Mouse (Mus musculus): ENCODE results near the gene Necab2.

Necab2 gene

DNA sequence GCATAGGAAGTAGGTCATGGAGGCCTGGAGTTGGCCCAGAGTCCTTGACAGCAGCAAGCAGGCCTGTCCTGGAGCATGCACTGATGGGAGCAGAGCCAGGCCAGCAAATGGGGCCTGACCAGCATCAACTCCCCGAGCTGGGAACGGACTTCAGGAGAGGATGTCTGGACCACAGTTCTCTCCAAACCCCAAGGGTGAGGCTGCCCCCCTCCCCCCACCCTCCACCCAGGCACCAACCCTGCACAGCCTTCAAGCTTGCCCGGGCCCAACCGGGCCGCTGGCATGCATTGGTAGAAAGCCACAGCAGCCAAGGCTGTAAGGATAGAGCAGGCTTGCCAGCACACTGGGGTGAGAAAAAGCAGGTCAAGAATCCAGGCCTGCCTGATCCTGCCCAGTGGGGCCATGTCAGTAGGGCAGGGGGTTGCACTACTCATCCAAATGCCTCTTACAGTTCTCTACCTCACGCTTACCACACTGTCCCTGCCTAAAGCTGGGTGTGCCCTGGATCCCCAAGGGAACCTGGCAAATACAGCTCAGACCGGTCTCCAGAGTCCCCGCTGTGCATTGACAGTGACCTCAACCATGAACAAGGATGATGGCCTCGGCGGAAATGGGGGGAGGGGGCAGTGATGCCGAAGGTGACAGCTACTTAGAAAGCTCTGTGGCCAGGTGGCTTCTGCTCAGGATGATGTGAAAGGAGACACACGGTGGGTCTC lies 18.7 kb upstream of the Necab2 start:
- DNase-seq (ENCODE audit: extremely low spot score, low spot score) = no peak

DNA sequence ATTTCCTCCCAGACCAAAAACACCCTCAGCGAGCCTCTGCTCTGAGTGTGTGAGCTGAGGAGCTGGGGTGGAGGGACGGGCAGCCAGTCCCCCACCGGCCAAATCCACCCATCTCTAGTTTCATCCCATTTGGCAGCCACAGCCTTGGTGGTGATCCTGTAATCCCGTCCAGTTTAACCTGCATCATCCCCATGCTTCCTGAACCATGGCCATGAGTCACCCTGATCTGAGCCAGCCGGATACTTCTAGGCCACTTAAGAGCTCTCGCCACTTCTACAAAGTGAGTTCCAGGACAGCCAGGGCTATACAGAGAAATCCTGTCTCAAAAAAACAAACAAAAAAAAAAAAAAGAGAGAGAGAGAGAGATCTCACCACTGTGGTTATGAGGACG lies 18.2 kb upstream of the Necab2 start:
- no peak for DNase-seq (ENCODE audit: extremely low spot score, low spot score)

DNA sequence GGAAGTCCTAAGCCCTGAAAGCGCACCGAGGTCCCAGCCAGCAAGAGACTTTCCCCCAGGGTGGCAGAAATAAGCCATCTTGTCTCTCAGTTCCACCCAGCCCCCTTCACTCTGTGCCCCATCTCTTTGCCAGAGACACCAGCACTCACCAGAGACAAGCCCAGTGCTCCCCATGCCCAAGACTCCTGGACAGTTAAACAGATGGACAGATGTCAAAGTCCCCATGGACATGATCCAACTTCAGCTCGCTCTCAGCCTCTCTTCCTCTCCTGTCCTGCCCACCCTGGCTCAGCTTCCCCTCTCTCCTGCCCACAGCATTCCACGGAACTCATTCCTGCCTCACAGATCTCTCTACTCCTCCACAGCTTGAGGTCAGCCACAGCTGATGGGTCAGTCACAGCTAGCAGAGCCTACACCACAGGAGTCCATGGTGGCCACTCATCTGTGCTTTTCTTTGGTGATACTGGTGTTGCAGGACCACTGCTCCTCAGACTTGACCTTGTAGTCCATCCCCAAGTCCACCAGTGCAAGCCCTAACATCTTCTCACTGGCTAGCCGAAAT lies 17.7 kb upstream of the Necab2 start:
- no peak for DNase-seq (ENCODE audit: extremely low spot score, low spot score)

DNA sequence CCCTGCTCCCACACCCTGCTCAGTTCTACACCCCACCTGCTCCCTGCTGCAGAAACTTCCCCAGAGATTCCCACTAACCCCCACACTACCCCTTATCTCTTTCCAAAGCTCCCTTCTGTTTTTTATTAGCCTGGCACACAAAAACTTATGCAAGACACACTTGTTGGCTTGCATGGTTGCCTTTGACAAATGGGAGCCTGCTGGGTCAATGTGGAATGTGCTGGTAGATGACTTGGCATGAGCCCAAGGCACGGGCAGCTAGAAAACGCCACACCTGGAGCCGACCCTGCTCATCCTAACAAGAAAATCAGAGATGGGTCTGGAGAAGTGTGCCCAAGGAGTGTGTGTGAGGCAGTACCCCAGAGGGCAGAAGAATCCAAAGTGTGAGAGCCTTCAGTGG lies 17.0 kb upstream of the Necab2 start:
- no peak for DNase-seq (ENCODE audit: extremely low spot score, low spot score)

DNA sequence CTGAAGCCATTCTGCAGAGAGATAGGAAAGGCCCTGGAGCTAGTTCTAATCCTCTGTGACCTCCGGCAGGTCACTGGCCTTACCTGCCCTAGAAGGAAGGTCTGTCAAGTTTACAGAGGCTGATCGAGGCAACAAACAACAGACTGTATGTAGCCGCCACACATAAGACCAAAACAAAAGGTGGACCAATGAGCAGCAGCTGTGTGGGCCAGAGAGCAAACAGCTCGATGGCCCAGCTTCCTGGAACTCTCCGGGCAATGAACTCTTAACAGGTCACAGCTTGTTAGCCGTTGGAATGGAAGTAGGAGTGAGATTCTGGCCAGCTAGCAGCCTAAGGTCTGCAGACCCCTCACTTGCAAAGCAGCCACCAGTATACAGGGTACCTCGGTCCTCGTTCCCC lies 16.3 kb upstream of the Necab2 start:
- no peak for DNase-seq (ENCODE audit: extremely low spot score, low spot score)

DNA sequence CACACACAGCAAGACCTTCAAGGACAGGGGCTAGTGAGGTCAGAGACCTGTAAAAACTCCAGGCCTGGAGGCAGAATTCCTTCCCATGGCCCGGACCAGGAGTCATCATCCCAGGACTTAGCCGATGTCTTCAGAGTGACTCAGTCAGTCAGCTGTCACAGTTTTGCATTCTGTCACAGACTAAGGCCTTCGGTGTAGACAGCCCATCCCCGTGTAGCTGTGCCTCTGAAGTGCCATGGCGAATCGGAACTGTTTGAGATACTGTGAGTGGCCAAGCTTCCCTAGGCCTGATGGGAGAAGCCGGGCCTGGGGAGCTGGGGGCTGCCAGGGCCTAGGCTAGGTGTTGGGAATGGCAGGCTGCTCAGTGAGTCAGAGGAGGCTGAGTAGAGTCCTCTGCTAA lies 15.8 kb upstream of the Necab2 start:
- no peak for DNase-seq (ENCODE audit: extremely low spot score, low spot score)

DNA sequence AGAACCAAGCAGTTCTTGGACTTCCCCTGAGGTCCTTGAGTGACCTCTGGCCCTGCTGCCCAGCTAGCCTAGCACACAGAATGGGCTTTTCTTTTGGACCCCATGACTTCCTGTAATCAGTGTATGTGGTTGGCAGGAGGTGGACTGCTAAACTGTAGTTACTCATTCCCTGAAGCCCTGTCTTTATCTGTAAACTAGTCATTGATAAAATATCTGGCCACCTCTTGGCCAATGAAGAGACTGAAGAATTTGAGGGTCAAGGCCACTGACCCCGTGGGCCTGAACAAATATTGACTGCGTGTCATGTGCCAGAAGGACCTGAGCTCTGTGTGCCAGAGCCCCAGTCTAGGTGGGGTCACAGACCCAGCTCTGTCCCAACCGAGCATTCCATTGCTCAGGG lies 14.1 kb upstream of the Necab2 start:
- DNase-seq (ENCODE audit: extremely low spot score, low spot score) = no peak

DNA sequence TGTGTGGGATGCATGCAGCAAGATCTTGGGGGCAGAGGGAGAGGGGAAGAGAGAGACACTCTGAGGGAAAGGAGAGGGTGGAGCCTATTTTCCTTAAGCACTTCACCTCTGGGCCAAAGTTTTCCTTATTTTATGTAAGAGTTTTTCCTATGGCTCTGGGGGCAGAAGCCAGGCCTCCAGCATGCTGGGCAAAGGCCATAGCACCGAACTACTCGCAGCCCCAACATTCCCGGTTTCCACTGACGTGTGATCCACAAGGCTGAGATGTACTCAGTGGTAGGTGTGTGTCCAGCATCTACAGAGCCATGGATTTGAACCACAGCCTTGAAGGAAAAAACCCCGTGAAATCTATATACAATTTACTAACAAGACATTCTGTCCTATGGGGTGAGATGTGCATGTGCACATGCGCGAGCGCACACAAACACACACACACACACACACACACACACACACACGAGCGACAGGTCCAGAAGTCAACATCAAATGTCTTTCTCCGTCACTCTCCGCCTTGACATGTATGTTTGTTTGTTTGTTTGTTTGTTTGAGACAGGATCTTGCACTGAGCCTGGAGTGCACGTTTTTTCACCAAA lies 12.8 kb upstream of the Necab2 start, which contains the start of gene Osgin1:
Gene Osgin1, plus strand, starts transcription at position 543 of the 593 bp plus-strand sequence.
- DNase-seq (ENCODE audit: extremely low spot score, low spot score) = no peak

DNA sequence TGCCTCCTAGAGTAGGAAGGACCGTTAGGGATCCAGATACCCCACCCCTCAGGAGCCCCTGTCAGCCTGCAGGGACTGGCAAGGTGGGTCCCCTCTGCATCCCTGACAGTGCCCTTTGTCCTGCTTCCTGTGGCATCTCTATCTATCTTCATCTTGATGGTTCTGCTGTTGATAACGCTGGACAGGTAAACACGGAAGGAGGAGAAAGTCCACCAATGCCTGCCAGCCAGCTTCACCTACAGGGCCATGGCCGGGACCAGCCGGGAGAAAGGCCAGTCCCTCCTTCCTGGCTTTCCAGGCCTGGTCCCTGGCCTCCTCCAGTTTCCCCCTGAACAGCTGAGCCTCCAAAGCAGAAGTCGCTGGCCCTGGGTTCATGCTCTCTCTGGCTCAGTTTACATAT lies 11.9 kb upstream of the Necab2 start:
- no peak for DNase-seq (ENCODE audit: extremely low spot score, low spot score)

DNA sequence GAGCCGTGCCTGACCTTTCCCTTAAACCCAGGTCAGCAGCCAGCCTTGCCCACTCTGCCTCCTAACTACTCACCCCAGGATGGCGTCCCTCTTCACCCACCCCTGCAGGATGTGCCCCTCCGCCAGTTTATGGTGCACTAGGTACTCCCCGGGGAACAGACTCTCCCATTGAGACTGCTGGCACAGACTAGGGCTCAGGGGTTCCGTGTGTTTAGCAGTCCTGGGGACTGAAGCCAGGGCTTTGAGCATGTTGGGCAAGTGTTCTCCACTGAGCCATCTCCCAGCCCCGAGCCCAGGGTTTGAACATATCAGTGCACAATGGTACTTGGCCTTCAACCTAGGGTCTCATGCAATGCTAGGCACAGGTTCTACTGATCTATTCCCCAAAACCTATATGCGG lies 11.0 kb upstream of the Necab2 start:
- DNase-seq (ENCODE audit: extremely low spot score, low spot score) = no peak

DNA sequence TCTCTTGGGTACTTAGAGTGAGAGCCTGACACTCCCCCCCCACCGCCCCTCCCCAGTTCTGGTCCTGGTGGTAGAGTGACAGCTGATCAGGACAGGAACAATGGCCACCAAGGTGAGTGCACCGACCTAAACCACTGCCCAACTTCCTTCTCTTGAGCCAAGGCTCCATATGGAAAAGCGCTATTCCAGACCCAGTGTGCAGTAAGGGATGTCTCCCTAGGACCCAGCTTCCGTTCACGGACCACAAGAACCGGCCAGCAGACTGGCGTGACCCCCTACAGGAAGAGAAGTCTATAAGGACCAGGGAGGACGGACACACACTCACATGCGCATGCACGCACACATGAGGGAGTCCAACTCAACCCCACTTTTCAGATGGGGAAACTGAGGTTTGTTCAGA lies 10.2 kb upstream of the Necab2 start:
- DNase-seq (ENCODE audit: extremely low spot score, low spot score) = no peak

DNA sequence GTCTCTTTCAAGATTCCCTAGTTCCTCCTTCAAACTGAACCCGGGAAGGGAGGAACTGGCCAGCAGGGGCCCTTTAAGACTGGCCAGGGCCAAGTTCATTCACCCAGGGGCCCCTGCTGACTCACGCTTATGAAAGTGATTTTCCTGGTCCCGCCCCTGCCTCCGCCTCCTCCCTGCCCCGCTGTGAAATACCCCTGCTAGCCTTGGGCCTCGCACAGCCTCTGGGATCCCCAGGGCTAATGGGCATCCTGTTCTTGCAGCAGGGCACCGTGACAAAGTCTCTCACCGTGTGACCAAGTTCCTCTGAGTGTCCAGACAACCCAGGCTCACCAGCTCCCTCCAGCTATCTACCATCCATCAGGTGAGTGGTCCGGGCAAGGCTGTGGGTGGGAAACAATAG lies 9.6 kb upstream of the Necab2 start:
- DNase-seq (ENCODE audit: extremely low spot score, low spot score) = no peak

DNA sequence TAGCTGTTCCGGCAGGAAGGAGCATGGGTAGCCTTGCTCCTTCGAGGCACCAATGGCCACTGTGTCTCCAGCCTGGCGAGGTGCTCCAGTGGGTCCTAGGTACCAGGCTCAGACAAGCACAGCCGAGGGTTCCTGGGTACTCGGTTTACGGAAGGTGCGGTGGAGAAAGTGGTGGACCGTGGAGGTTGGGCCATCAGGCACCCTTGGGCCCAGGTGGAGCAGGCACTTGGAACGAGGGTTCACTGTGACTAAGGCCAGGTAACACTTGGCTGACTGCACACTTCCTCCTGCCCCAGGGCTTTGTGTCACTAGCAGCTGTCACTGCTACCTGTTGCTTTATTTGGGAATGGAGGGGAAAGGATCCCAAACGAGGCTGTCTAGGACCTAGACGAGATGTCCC lies 9.0 kb upstream of the Necab2 start:
- DNase-seq (ENCODE audit: extremely low spot score, low spot score) = no peak

DNA sequence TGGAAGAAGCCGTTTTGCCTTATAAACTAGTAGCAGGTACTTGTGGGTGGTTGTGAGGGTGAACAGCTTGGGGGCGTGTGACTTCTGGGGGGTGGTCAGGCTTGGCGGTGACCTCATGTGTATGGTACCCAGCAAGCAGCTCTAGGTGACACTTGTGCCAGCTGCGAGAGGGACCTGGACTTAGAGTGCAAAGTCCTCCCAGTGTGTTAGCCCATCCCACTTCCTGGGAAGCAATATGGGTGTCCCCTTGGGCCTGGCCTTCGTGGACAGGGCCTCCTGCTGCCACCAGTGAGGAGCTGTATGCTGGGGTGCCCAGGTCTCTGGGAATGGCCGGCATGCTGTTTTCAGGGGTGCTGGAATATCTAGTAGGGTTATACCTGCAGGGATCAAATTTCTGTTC lies 7.6 kb upstream of the Necab2 start:
- no peak for DNase-seq (ENCODE audit: extremely low spot score, low spot score)

DNA sequence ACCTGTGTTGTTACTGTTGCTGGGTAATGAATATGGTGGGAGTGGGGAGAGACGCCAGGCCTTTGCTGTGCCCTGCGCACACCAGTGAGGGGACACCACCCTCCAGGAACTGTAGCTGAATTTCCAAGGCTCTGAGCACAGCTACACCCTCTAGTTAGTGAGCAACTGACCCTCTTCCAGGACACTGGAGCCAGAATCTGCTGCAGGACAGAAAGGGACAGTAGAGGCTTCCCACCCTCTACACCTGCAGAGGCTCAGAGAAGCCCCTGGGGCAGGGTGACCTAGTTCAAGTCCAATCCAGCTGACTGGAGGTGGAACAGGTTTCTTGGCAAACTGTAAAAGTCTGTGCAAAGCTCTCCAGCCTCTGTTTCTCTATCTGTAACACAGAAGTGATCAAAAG lies 7.1 kb upstream of the Necab2 start:
- no peak for DNase-seq (ENCODE audit: extremely low spot score, low spot score)

DNA sequence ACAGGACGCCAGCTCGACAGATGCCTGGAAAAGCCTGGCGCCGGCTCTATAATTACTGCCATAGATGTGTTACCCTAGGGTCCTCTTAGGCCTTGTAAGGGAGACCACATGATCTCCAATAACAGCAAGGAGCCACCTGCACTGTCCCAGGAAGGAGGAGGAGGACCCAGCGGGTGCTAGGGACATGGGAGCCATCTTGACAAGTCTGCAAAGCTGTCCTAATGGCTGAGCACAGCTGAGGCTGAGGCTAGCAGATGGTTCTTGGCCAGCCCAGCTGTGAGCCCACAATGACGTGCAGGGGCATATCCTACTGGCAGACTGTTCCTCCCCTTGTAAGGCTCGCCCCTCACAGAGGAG lies 6.6 kb upstream of the Necab2 start:
- no peak for DNase-seq (ENCODE audit: extremely low spot score, low spot score)

DNA sequence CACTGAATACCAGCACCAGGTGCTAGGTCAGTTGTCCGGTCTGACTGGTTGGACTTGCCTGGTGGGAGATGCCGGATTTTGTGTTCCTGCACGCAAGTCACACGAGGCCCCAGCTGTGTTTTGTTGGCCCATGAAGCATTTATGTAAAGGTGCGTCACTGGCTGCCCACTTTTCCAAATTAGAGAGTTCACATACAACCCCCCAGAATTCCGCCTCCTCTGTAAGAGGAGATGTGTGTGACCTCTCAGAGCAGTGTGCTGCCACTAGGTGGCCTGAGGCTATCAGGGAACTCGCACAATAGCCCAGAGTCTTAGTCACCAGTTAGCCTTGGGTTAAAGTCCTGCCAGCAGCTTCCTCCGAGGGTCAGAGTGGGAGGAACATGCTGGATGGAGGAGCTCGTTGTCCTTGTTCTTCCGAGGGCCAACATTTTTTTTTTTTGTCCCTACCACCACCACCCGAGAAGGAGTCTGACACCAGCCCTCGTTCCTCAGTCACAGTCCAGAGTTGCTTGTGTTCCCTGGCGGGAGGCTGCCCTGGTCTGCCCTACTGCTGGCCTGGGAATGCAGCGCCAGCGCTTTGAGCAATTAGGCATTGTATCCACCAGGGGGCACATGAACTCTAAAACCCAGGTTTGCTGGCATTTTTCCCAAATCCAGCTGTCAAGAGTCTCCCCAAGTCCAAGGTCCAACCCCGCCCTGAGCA lies 6.1 kb upstream of the Necab2 start:
- peak; percentile 86 for DNase-seq (ENCODE audit: extremely low spot score, low spot score)

DNA sequence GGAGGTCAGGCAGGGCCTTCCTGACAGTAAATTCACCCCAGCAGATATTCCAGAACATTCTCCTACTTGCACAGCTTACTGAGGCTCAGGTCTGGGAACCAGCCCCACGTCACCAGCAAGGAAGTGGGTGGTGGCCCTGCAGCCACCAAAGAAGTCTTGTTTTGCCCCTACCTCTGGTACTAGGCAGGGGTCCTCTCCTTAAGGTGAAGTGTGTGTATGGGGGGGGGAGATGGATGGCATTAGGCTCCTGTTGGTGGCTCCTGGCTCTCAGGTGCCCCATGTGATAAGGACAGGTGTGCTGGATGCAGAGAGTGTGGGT lies 5.6 kb upstream of the Necab2 start:
- no peak for DNase-seq (ENCODE audit: extremely low spot score, low spot score)

DNA sequence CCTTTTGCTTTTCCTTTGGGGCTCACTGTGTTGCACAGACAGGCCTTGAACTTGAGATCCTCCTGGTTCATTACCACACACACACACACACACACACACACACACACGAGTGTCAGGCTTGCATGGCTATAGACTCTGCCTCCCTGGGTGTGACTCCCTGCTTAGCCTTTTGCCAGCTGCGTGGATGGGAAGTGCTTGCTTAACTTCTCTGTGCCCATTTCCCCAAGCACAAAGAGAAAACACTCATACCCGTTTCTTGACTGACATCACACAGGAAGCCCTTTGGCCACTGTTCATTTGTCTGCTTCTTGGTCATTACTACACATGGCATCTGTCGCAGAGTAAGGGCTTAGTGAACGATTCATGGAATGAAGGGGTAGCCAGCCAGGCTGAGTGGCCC lies 4.5 kb upstream of the Necab2 start:
- no peak for DNase-seq (ENCODE audit: extremely low spot score, low spot score)

DNA sequence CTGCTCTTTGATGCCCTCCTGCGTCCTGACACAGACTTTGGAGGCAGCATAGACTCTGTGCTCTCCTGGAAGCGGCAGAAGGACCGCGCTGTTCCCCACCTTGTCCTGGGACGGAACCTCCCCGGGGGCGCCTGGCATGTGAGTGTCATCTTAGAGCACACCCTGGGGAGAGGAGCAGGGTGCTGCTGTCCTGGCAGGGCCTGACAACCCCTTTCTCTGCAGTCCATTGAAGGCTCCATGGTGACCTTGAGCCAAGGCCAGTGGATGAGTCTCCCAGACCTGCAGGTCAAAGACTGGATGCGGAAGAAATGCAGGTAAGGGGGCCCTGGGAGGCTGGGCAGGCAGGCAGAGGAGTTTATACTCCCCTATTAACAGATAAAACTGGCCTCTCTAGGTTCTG lies 3.5 kb upstream of the Necab2 start:
- DNase-seq (ENCODE audit: extremely low spot score, low spot score) = no peak

DNA sequence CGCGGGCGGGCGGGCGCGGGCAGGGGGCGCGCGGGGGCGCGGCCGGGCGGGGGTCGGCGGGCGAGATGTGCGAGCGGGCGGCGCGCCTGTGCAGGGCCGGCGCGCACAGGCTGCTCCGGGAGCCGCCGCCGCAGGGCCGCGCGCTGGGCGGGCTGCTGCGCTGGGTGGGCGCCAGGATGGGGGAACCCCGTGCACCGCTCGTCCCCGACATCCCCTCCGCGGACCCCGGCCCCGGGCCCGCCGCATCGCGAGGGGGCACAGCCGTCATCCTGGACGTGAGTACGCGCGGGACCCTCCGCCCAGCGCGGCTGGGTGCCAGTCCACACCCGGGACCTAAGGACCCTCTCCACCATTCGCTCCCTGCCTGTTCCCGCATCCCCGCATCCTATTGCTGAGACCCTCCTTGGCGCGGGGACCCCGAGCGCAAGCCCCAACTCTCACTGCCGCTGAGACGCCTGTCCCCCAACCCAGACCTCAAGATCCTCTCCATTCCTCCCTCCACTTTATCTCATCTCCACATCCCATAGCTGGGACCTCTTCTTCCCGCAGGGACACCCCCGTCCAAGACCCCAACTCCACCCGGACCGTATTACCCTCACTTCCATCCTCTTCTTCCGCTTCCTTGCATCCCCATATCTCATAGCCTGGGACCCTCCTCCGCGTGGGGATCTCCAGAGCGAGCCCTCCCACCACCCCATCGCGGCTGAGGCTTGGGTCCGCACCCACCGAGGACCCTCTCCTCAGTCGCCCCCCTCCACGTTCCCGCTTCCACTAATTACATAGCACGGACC lies 666 bp downstream of the Necab2 start:
- DNase-seq (ENCODE audit: extremely low spot score, low spot score) = peak; percentile 62

DNA sequence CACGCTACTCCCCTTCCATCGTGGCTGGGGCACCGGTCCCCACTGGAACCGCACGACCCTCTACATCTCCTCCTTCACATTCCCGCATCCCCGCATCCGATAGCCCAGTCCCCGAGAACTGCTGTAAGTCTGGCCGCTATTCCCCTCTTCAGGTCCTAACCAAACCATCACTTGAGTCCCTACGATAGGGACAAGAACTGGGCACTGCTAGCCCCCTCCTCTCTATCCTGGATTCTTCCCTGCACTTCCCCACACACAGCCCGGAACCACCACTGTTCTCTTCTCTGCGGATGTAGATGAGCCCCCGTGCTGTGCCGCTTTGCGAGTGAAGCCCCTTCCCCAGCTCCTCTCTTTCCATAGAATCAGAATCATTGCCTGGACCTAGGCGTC lies 1.3 kb downstream of the Necab2 start:
- DNase-seq (ENCODE audit: extremely low spot score, low spot score) = peak; percentile 42

Data from neural tube, embryonic 10.5 days (tissue).